Mouse (Mus musculus): ENCODE data around the gene Ntng2.

- TF ChIP-seq CTCF (IDR thresholded peaks at IDR 0.05; ENCODE audit: borderline replicate concordance, extremely low read depth, insufficient read depth, insufficient read length): no peak
- no peak for TF ChIP-seq POLR2A (IDR thresholded peaks at IDR 0.05; ENCODE audit: borderline replicate concordance, extremely low read depth, insufficient read depth, insufficient read length, poor library complexity, severe bottlenecking)
Measured at GRCm38 (mm10) chr2:29201223-29201955, 51.4 kb downstream of the Ntng2 start.
